Mouse (Mus musculus) forebrain, embryonic 11.5 days (tissue): Measurements from ENCODE around the gene Vill. TPM values are rescaled to one million over a fixed set of nuclear protein-coding genes. Genes with fewer than 3 reads are reported as not detected.
A peak's percentile ranks its signal among the peaks of the same experiment; 100 is the strongest.

Experiments used
- ATAC-seq: fragments of 200-750 bp; cut with Nextera tagmentation; replicated peaks from 2 replicates; pipeline ENCODE4 v1.8.0; 2017; ENCODE audit warnings: moderate TSS enrichment; ENCODE audit not compliant: low FRiP score
- DNase-seq: peaks from one replicate; pipeline ENCODE4 v3.0.0-alpha.2; 2017; ENCODE audit warnings: low spot score
- H3K27ac ChIP-seq: fragments of 300-500 bp; sonication (generic); 2 replicates; pipeline ENCODE4 v1.5.1; 2014; ENCODE audit warnings: low read depth, low read length
- H3K27me3 ChIP-seq: fragments of 300-500 bp; sonication (generic); 2 replicates; pipeline ENCODE4 v1.6.1; 2014; ENCODE audit warnings: mild to moderate bottlenecking, low read length, mixed read lengths; ENCODE audit not compliant: control insufficient read depth, insufficient read depth
- H3K36me3 ChIP-seq: fragments of 300-500 bp; sonication (generic); 2 replicates; pipeline ENCODE4 v1.6.1; 2014; ENCODE audit warnings: mild to moderate bottlenecking, low read length, moderate library complexity, mixed read lengths; ENCODE audit not compliant: control insufficient read depth, insufficient read depth
- H3K4me1 ChIP-seq: fragments of 300-500 bp; sonication (generic); replicated peaks from 2 replicates; pipeline ENCODE4 v1.6.1; 2014; ENCODE audit warnings: low read length, mixed read lengths; ENCODE audit not compliant: control insufficient read depth, insufficient read depth
- H3K4me2 ChIP-seq: fragments of 300-500 bp; sonication (generic); 2 replicates; pipeline ENCODE4 v1.6.1; 2014; ENCODE audit warnings: low read depth, mild to moderate bottlenecking, low read length, moderate library complexity, mixed read lengths; ENCODE audit not compliant: severe bottlenecking
- H3K4me3 ChIP-seq: fragments of 300-500 bp; sonication (generic); 2 replicates; pipeline ENCODE4 v1.5.1; 2014; ENCODE audit warnings: low read depth, low read length
- H3K9ac ChIP-seq: fragments of 300-500 bp; sonication (generic); 2 replicates; pipeline ENCODE4 v1.6.1; 2014; ENCODE audit warnings: low read length
- H3K9me3 ChIP-seq: fragments of 300-500 bp; sonication (generic); 2 replicates; pipeline ENCODE4 v1.6.1; 2016; ENCODE audit warnings: low read length, mixed read lengths; ENCODE audit not compliant: control insufficient read depth
- WGBS: fragments of 180-500 bp; shearing (Covaris S2); extraction: QIAGEN DNeasy Blood & Tissue Kit; methylation state at CpG from one replicate; pipeline ENCODE4 v1.1.7; 2014; 5-methylcytosine and 5-hydroxymethylcytosine counted together
- polyA plus RNA-seq: library from polyadenylated mRNA; unstranded; fragments of >200 nt; fragmentation: Nextera tagmentation; extraction: Ambion mirVana; gene quantifications from 2 replicates; pipeline ENCODE4 v1.2.1, GENCODE M21; 2014

The Vill gene
- polyA plus RNA-seq, 1 experiment from 2014 or later, result 8.6 TPM

DNA sequence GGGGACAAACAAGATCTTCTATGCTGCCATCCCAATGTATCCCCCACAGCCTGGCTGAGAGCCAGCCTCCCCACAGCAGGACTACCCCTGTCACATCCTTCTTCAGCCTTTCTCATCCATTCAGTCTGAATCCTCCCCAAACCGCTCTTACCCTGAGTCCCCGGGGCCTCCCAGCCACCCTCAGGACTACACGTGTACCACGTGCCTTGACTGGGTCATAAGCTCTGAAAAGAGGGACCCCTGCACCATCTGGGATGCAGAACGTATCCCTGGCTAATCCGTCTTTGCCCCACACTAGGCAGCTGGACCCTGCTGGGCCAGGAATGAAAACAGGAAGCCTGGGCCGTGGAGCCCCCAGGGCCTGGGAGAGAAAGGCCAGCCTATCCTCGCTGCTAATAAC is 29.5 kb downstream of the Vill start:
- peak overlapping the region; percentile 51 for H3K27ac ChIP-seq
- H3K4me2 ChIP-seq, result no peak overlapping the region
- 4% methylated on average over 8 of the region's 8 CpGs for WGBS
- no peaks in the 10 kb centered on the region for H3K9me3 ChIP-seq
- H3K36me3 ChIP-seq, result no peaks in the 10 kb centered on the region
- peak overlapping the region; percentile 24 for H3K9ac ChIP-seq
- H3K4me3 ChIP-seq, result no peak overlapping the region
- ATAC-seq (peak; percentile 86), DNase-seq (peak; percentile 71)
- H3K4me1 ChIP-seq, result peaks cover 12% of the 10 kb centered on the region
- H3K27me3 ChIP-seq, result no peaks in the 10 kb centered on the region

GRCm38 (mm10) chr9:119082656-119083430 is 30.3 kb downstream of the Vill start:
- H3K27ac ChIP-seq, result peak overlapping the region; percentile 51
- no peak overlapping the region for H3K4me3 ChIP-seq
- WGBS, result 65% methylated on average over 7 of the region's 7 CpGs
- peaks cover 12% of the 10 kb centered on the region for H3K4me1 ChIP-seq
- H3K36me3 ChIP-seq, result no peaks in the 10 kb centered on the region
- no peaks in the 10 kb centered on the region for H3K27me3 ChIP-seq
- H3K4me2 ChIP-seq, result no peak overlapping the region
- H3K9me3 ChIP-seq, result no peaks in the 10 kb centered on the region
- no peak overlapping the region for H3K9ac ChIP-seq
- no peak for DNase-seq
- peak; percentile 16; the same call in 1 of the 2 replicates for ATAC-seq

GRCm38 (mm10) chr9:119083966-119084365 is 31.4 kb downstream of the Vill start:
- H3K36me3 ChIP-seq, result no peaks in the 10 kb centered on the region
- DNase-seq, result no peak
- WGBS, result 79% methylated on average over 10 of the region's 10 CpGs
- no peak for ATAC-seq
- no peaks in the 10 kb centered on the region for H3K27me3 ChIP-seq
- no peak overlapping the region for H3K4me2 ChIP-seq
- H3K9ac ChIP-seq, result no peak overlapping the region
- H3K9me3 ChIP-seq, result no peaks in the 10 kb centered on the region
- H3K4me3 ChIP-seq, result no peak overlapping the region
- no peak overlapping the region for H3K27ac ChIP-seq
- peaks cover 19% of the 10 kb centered on the region for H3K4me1 ChIP-seq

DNA sequence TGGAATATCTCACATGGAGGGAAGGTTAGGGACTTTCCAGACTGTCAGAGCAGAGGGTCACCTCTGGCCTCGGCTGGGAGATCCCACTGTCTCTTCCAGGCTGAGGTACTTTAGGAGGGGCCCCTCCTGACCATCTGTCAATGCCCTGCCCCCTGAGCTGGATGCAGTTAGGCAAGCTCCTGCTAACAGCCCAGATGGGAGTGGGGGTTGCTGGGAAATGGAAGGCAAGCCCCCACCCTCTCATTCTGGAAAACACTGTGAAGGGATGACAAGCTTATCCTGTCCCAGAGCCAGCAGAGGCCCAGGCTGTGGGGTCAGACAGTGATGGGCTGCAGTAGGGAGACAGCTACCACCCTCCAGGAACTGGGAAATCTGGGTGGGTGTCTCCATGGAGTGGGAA is 33.9 kb downstream of the Vill start:
- no peak for DNase-seq
- ATAC-seq, result no peak
- Histone ChIP-seq H3K4me1 (peaks cover 22% of the 10 kb centered on the region), H3K9me3 (no peaks in the 10 kb centered on the region), H3K4me2 (no peak overlapping the region), H3K36me3 (no peaks in the 10 kb centered on the region), H3K9ac (no peak overlapping the region), H3K4me3 (no peak overlapping the region), H3K27me3 (no peaks in the 10 kb centered on the region), H3K27ac (no peak overlapping the region)
- 43% methylated on average over 1 of the region's 1 CpGs for WGBS

GRCm38 (mm10) chr9:119087309-119087708 is 34.7 kb downstream of the Vill start:
- ATAC-seq (peak; percentile 3; the same call in 1 of the 2 replicates), DNase-seq (no peak)
- Histone ChIP-seq H3K4me3 (no peak overlapping the region), H3K36me3 (no peaks in the 10 kb centered on the region), H3K27ac (no peak overlapping the region), H3K4me2 (no peak overlapping the region), H3K4me1 (peaks cover 16% of the 10 kb centered on the region; the same call in 1 of the 2 replicates), H3K9ac (no peak overlapping the region), H3K27me3 (peaks cover 8% of the 10 kb centered on the region), H3K9me3 (no peaks in the 10 kb centered on the region)
- WGBS, result 84% methylated on average over 5 of the region's 5 CpGs

DNA sequence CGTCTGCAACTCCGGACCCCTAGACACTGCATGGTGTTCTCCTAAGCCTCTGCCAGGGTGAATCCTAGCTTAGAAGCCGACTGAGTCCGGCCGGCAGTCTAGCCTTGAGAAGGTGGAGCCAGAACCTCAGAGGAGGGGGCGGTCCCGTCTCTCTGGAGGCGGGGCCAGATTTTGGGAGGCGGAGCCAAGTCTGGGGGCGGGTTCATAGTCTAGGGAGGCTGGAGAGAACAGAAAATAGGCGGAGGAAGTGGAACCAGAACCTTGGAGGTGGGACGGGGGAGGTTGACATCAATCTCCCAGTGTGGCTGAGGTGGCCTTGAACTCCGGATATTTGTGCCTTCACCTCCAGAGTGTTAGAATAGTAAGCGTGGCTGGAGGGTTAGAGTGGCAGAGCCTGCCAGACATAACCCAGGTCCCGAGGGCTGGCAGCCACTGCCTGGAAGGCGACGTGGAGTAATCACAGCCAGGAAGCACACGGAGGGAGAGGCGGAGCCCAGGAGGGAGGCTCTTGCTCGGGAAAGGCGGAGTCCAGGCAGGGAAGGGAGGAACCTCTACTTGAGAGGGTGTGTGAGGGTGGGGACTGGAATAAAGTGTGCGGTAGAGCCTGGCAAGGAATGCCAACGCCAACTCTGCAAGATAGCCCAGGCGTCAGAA is 35.7 kb downstream of the Vill start:
- Histone ChIP-seq H3K36me3 (no peaks in the 10 kb centered on the region), H3K4me2 (peak overlapping the region; percentile 55), H3K27me3 (peaks cover 18% of the 10 kb centered on the region), H3K9ac (peak overlapping the region; percentile 41), H3K4me1 (peaks cover 15% of the 10 kb centered on the region; the same call in 1 of the 2 replicates), H3K27ac (no peak overlapping the region), H3K4me3 (peak overlapping the region; percentile 27), H3K9me3 (no peaks in the 10 kb centered on the region)
- DNase-seq (peak; percentile 90), ATAC-seq (peak; percentile 81)
- under 1% methylated on average over 24 of the region's 24 CpGs for WGBS

DNA sequence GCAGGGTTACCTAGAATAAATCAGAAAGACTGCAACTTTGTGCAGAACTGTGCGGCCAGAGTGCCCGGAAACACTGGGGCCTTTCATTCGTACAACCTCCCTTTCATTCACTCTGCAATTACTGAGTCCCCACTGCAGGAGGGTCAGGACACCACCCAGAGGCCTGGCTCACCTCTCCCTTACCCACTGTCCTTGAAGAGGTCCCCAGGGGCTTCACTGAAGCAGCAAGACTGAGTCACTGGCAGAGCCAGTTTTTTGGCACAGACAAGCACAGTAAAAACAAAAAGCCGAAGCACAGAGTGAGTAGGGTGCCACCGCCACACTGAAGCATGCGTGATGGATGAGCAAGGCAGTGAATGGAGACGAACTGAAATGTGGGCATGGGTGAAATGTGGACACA is 36.9 kb downstream of the Vill start:
- Histone ChIP-seq H3K27me3 (peaks cover 29% of the 10 kb centered on the region), H3K36me3 (no peaks in the 10 kb centered on the region), H3K4me2 (no peak overlapping the region), H3K27ac (no peak overlapping the region), H3K4me3 (no peak overlapping the region), H3K9me3 (no peaks in the 10 kb centered on the region), H3K4me1 (peaks cover 16% of the 10 kb centered on the region; the same call in 1 of the 2 replicates), H3K9ac (no peak overlapping the region)
- DNase-seq (no peak), ATAC-seq (no peak)
- WGBS, result 61% methylated on average over 7 of the region's 7 CpGs

DNA sequence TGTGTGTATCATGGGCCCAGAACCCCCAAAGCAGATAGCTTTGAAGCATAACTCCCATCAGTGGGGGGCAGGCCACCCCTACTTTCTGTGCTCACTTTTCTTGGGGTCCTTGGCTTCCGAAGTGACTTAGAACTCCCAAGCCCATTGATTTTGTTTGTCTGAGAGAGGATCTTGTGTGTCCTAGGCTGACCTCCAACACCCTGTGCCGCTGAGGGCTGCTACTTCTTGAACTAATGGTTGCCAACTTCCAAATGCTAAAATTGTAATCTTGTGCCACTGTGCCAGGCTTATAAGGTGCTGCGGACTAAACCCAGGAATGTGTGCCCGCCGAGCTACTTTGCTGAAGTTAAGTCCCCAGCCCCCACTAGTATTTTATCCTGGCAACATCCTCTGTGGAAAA is 37.9 kb downstream of the Vill start:
- no peak overlapping the region for H3K9ac ChIP-seq
- no peaks in the 10 kb centered on the region for H3K36me3 ChIP-seq
- peaks cover 16% of the 10 kb centered on the region; the same call in 1 of the 2 replicates for H3K4me1 ChIP-seq
- H3K27ac ChIP-seq, result no peak overlapping the region
- no peaks in the 10 kb centered on the region for H3K9me3 ChIP-seq
- 96% methylated on average over 5 of the region's 5 CpGs for WGBS
- H3K4me2 ChIP-seq, result no peak overlapping the region
- no peak overlapping the region for H3K4me3 ChIP-seq
- H3K27me3 ChIP-seq, result peaks cover 31% of the 10 kb centered on the region
- DNase-seq, result no peak
- no peak for ATAC-seq
